Mouse (Mus musculus): ENCODE measurements around the gene Endog. TPM values are rescaled to one million over a fixed set of nuclear protein-coding genes. Genes with fewer than 3 reads are reported as not detected.

The Endog gene
- polyA plus RNA-seq, 1 experiment from 2014 or later = 26.1 TPM

DNA sequence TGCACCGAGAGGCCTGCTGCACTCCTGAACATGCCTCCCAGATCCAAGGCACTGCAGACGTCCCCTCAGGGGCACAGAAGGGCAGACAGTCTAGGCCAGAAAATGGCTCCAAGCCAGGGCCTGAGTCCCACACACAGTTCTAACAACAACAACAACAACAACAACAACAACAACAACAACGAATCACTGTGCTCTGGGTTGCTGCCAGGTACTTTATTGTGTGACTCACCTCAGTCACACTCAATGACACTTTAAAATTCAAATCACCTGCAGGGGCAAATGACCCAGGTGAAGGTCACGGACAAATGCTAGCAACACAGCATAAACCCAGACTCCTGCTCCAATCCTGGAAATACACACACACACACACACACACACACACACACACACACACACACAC, 26.7 kb downstream of the Endog start:
- 60% methylated on average over 4 of the region's 4 CpGs for WGBS
- Histone ChIP-seq H3K4me2 (no peak overlapping the region), H3K27ac (replicated peaks) (no peak overlapping the region), H3K9ac (no peak overlapping the region), H3K4me1 (replicated peaks) (no peaks in the 10 kb centered on the region), H3K27me3 (no peaks in the 10 kb centered on the region), H3K9me3 (no peaks in the 10 kb centered on the region), H3K4me3 (no peak overlapping the region), H3K36me3 (no peaks in the 10 kb centered on the region)
- ATAC-seq (ENCODE audit: low FRiP score, low read depth) = no peak

DNA sequence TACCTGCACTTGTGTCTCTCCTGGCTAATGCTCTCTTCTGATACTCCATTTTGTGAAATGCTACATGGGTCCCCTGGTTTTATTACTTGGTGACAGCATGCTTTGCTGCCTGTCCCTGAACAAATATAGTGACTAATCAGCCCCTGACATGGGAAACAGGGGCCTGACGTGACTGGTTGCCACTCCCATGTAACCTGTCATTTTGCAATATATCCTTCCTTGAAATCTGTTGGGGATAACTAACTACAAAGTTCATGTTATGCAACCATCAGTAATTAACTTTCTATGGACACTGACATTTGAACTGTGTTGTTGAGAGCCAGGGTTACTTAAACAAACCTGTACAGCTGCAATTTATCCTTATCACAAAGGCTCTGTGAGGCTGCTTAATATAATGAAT, 28.7 kb downstream of the Endog start:
- Histone ChIP-seq H3K9ac (no peak overlapping the region), H3K27ac (replicated peaks) (no peak overlapping the region), H3K4me1 (replicated peaks) (peaks cover 8% of the 10 kb centered on the region), H3K27me3 (no peaks in the 10 kb centered on the region), H3K4me2 (no peak overlapping the region), H3K9me3 (no peaks in the 10 kb centered on the region), H3K36me3 (no peaks in the 10 kb centered on the region), H3K4me3 (no peak overlapping the region)
- ATAC-seq (ENCODE audit: low FRiP score, low read depth) = no peak
- WGBS = 68% methylated on average over 1 of the region's 1 CpGs

DNA sequence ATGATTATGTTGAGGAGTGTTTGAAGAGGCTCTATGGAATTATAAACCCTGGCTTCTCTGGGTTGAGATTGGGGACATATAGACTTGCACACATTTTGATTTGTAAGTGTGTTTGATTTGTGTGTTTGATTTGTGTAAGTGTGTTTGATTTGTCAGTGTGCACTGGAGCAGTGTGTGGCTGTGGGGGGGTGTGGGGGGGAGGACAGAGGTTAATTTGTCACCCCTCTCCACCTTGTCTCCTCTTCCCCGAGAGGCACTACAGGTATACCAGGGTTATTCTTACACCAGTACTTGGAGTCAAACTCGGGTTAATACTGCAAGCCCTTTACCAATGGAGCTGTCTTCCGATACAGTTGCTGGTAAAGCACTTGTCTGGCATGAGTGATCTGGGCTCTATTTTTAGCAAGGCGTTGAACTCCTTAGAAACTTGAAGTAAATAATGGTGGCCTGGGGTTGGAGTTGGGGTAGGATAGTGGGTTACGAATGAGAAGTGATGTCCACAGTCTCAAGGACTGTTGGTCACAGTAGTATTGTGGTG, 29.2 kb downstream of the Endog start:
- Histone ChIP-seq H3K4me2 (no peak overlapping the region), H3K9me3 (no peaks in the 10 kb centered on the region), H3K4me1 (replicated peaks) (peaks cover 8% of the 10 kb centered on the region), H3K9ac (no peak overlapping the region), H3K4me3 (no peak overlapping the region), H3K36me3 (no peaks in the 10 kb centered on the region), H3K27me3 (no peaks in the 10 kb centered on the region), H3K27ac (replicated peaks) (no peak overlapping the region)
- 89% methylated on average over 5 of the region's 5 CpGs for WGBS
- no peak for ATAC-seq (ENCODE audit: low FRiP score, low read depth)

DNA sequence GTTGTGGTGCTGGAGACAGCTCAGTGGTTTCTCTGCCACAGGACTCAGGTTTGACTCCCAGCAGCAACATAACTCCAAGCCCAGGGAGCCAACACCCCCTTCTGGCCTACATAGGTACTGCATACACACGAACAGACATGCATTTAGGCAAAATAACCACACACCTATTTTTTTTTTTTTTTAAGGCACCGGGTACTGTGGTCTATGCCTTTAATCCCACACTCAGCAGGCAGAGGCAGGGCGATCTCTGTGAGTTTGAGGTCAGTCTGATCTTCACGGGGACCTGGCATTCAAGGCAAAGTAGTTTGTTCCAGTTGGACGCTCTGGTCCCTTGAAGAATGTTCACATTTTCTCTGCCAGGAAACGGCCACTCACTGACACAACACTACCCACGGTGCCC, 32.1 kb downstream of the Endog start:
- 75% methylated on average over 7 of the region's 7 CpGs for WGBS
- Histone ChIP-seq H3K36me3 (no peaks in the 10 kb centered on the region), H3K27me3 (no peaks in the 10 kb centered on the region), H3K4me1 (replicated peaks) (peaks cover 17% of the 10 kb centered on the region), H3K9ac (no peak overlapping the region), H3K4me2 (no peak overlapping the region), H3K27ac (replicated peaks) (no peak overlapping the region), H3K9me3 (no peaks in the 10 kb centered on the region), H3K4me3 (no peak overlapping the region)
- no peak for ATAC-seq (ENCODE audit: low FRiP score, low read depth)

DNA sequence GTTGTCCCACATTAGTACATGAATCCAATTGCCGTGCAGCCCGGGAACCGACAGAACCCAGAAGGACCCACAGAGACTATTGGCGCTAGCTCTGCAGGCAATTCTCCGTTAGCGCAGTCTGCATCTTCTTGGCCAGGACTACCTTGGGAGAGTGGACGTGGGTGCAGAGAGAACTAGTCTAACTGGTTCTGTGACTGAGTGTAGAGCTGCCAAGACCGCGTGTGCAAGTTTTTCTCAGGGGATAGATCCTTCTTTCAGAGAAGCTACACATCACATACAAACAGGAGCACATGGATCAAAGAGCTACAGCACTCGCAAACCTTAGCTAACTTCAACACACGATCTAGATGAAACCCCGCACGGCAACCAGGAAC, 33.9 kb downstream of the Endog start:
- no peaks in the 10 kb centered on the region for H3K9me3 ChIP-seq
- H3K4me2 ChIP-seq = peak overlapping the region; percentile 59
- no peaks in the 10 kb centered on the region for H3K36me3 ChIP-seq
- H3K27ac ChIP-seq (replicated peaks) = peak overlapping the region; percentile 81
- H3K4me1 ChIP-seq (replicated peaks) = peaks cover 17% of the 10 kb centered on the region
- under 1% methylated on average over 13 of the region's 13 CpGs for WGBS
- peak; percentile 63 for ATAC-seq (ENCODE audit: low FRiP score, low read depth)
- H3K4me3 ChIP-seq = peak overlapping the region; percentile 70
- no peaks in the 10 kb centered on the region for H3K27me3 ChIP-seq
- H3K9ac ChIP-seq = peak overlapping the region; percentile 60

DNA sequence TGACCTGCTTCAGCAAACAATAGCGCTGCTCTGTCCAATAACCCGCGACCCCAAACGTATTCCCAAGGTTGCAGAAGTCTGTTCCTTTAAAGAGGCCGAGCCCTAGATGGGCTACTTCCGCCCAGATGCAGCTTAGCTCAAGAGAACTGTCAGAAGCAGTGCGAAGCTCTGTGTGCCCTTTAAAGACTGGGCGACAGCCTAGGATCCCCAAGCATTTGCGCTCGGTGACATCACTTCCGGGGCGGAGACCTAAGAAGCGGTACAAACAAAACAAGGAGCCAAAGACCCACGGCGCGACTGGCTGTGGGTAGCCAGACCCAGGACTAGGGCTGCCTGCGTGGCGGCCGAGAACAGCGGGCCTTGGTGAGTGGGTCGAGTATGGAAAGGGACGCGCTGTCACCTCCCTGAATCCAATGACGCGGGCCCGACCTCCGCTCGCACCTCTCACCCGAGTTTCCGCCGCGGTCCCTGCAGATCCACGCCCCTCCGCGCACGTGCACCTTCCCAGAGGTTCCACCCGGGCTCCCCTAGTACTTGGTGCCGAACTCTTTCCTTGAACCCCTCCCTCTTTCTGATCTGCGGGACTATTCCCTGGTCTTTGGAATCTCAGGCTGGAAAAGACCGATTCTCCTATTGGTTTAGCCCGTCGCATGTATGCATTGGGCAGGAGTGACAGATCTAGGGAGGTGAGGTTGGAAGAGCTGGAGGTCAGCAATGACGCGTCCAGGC, 34.5 kb downstream of the Endog start, which contains the start of gene Kyat1:
Gene Kyat1 (minus strand): TSS at position 219 of the 729 bp plus-strand sequence.
- H3K27ac ChIP-seq (replicated peaks) = peak within 1 kb of the TSS; percentile 81
- peak within 1 kb of the TSS; percentile 70 for H3K4me3 ChIP-seq
- WGBS = under 1% methylated on average over 44 of the region's 44 CpGs
- no peaks in the 10 kb centered on the region for H3K36me3 ChIP-seq
- ATAC-seq (ENCODE audit: low FRiP score, low read depth) = peak; percentile 98
- H3K4me1 ChIP-seq (replicated peaks) = peaks cover 17% of the 10 kb centered on the region
- peak within 1 kb of the TSS; percentile 60 for H3K9ac ChIP-seq
- H3K4me2 ChIP-seq = peak within 1 kb of the TSS; percentile 59
- H3K27me3 ChIP-seq = no peaks in the 10 kb centered on the region
- no peaks in the 10 kb centered on the region for H3K9me3 ChIP-seq

DNA sequence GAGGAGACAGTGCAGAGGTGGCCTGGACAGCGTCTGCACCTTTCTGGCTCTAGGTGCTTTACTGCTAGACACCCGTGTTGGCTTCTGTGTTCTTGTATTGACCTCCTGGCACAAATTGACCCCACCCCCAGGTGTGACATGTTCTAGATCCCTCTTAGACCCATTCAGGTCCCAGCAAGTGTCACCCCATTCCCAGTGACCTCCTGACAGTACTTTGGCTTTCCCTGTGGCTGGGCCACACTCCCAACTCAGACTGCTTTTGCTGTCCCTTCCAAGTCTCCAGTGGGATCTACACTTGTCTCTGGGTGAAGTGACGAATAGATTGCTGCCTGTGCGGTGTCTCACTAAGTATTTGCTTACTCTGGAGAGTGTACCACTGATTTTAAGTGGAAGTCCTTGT, 36.1 kb downstream of the Endog start:
- 80% methylated on average over 4 of the region's 4 CpGs for WGBS
- H3K9ac ChIP-seq = no peak overlapping the region

DNA sequence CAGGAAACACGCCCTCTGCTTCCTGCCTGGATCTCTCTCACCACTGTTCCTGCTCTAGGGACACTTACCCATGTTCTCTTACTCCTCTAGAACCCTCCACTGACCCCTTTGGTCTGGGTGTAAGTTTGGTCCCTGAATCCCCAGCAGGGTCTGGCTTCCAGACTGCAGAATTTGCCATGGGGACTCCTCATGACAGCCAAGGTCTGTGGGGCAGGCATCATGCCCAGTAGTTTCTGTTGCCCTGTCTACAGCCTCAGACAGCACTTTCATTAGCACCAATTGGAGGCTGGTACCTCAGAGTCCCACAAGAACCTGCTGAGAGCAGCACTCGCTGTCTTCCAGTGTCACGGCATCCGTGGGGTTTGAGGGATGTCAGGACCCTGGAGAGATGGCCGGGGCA, 36.6 kb downstream of the Endog start:
- no peak overlapping the region for H3K4me3 ChIP-seq
- peaks cover 17% of the 10 kb centered on the region for H3K4me1 ChIP-seq (replicated peaks)
- H3K4me2 ChIP-seq = no peak overlapping the region
- H3K36me3 ChIP-seq = no peaks in the 10 kb centered on the region
- ATAC-seq (ENCODE audit: low FRiP score, low read depth) = no peak
- H3K9me3 ChIP-seq = no peaks in the 10 kb centered on the region
- WGBS = 76% methylated on average over 5 of the region's 5 CpGs
- H3K27me3 ChIP-seq = no peaks in the 10 kb centered on the region
- H3K27ac ChIP-seq (replicated peaks) = no peak overlapping the region
- H3K9ac ChIP-seq = no peak overlapping the region

More for the DNA sequence above, 36.1 kb downstream of the Endog start:
- no peak overlapping the region for H3K4me2 ChIP-seq
- H3K9me3 ChIP-seq = no peaks in the 10 kb centered on the region
- H3K4me3 ChIP-seq = no peak overlapping the region
- ATAC-seq (ENCODE audit: low FRiP score, low read depth) = no peak
- H3K27me3 ChIP-seq = no peaks in the 10 kb centered on the region
- H3K36me3 ChIP-seq = no peaks in the 10 kb centered on the region
- H3K27ac ChIP-seq (replicated peaks) = no peak overlapping the region
- peaks cover 17% of the 10 kb centered on the region for H3K4me1 ChIP-seq (replicated peaks)

DNA sequence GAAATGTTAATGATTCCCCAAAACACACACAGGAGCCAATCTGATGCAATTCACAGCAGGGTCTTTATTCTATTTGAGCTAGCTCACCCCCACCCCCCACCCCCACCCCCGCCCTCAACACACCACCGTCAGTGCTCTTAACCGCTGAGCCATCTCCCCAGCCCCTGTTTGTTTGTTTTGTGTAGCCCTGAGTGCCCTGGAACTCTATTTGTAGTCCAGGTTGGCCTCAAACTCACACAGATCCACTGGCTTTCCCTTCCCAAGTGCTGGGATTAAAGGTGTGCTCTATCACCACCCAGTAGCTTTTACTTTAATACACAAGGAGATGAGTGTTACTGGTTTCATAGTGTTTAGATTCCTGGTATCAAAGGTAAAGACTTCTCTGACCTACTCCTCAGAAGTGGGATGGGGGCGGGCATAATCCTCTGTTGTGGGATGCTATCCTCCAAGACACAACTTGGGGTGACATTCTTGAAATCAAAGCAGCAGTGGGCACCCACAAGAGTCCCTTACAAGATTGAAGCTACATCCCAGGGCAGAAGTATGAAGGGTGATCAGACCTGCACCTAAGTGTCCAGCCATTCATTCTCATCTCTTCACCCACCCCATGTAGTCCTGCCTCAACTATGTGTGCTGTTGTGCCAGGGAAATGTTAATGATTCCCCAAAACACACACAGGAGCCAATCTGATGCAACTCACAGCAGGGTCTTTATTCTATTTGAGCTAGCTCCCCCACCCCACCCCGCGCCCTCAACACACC, 40.3 kb downstream of the Endog start:
- Histone ChIP-seq H3K9ac (no peak overlapping the region), H3K9me3 (no peaks in the 10 kb centered on the region), H3K4me3 (no peak overlapping the region), H3K27me3 (no peaks in the 10 kb centered on the region), H3K4me1 (replicated peaks) (peaks cover 4% of the 10 kb centered on the region), H3K27ac (replicated peaks) (no peak overlapping the region), H3K4me2 (no peak overlapping the region), H3K36me3 (no peaks in the 10 kb centered on the region)
- ATAC-seq (ENCODE audit: low FRiP score, low read depth) = no peak
- 69% methylated on average over 6 of the region's 6 CpGs for WGBS

DNA sequence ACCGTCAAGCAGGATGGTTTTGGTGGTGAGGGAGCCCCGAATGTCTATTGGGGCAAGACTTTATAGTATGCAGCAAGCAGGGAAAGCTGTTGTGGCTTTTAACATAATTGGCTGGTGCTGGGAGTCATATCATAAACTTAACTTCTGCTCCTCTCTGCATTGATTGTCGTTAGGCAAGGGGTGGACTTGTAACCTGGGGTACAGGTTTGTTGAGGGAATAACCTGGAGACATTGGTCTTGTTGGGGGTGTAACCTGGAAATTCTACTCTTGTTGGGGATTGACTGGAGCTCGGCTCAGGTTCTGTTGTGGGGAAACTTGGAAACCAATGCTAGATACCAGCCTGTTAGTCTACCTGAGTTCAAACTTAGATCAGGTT, 40.9 kb downstream of the Endog start:
- H3K4me2 ChIP-seq = no peak overlapping the region
- H3K9me3 ChIP-seq = no peaks in the 10 kb centered on the region
- H3K9ac ChIP-seq = no peak overlapping the region
- no peak for ATAC-seq (ENCODE audit: low FRiP score, low read depth)
- 77% methylated on average over 4 of the region's 4 CpGs for WGBS
- no peaks in the 10 kb centered on the region for H3K36me3 ChIP-seq
- H3K27me3 ChIP-seq = no peaks in the 10 kb centered on the region
- no peak overlapping the region for H3K27ac ChIP-seq (replicated peaks)
- no peak overlapping the region for H3K4me3 ChIP-seq
- H3K4me1 ChIP-seq (replicated peaks) = no peaks in the 10 kb centered on the region

DNA sequence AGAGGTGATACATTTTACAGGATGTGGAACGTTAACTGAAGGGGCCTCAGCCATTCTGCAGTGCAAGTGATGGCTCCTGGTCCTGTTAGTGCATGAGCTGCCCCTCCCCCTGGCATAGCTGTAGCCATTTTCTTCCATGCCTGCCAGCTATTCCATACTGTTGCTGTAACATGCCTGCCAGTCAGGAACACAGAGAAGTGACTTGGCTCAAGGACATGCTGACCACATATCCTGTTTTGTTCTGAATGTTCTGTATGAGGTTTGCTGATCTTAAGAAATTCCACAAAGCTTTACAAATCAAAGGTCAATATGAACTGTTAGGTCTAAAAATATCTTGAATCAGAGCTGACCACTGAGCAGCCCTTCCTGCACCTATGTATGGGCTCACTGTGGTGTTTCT, 41.7 kb downstream of the Endog start:
- ATAC-seq (ENCODE audit: low FRiP score, low read depth) = no peak
- H3K36me3 ChIP-seq = no peaks in the 10 kb centered on the region
- 94% methylated on average over 1 of the region's 1 CpGs for WGBS
- no peaks in the 10 kb centered on the region for H3K9me3 ChIP-seq
- no peak overlapping the region for H3K27ac ChIP-seq (replicated peaks)
- no peak overlapping the region for H3K4me3 ChIP-seq
- H3K4me1 ChIP-seq (replicated peaks) = no peaks in the 10 kb centered on the region
- H3K4me2 ChIP-seq = no peak overlapping the region
- no peaks in the 10 kb centered on the region for H3K27me3 ChIP-seq
- H3K9ac ChIP-seq = no peak overlapping the region

DNA sequence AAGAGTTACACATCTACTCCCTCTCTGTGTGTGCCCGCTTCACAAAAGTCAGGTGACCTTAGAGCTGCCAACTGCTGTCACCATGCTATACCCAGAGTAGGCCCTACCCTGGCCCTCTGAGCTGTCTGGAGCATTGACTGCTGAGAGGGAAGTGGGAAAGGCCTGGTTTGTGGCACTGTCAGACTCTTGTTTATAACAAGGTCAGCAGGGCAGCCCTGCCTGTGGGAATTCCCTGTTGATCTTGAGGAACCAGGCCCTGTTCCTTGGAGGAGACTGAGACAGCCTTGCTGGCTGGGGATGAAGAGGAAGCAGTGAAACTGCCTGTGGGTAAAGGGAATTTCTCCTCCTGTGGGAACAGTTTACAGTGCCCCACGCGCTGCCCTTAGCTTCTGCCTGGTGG, 43.5 kb downstream of the Endog start:
- ATAC-seq (ENCODE audit: low FRiP score, low read depth) = no peak
- 89% methylated on average over 3 of the region's 3 CpGs for WGBS
- Histone ChIP-seq H3K9ac (no peak overlapping the region), H3K36me3 (no peaks in the 10 kb centered on the region), H3K4me3 (no peak overlapping the region), H3K9me3 (no peaks in the 10 kb centered on the region), H3K4me2 (no peak overlapping the region), H3K4me1 (replicated peaks) (no peaks in the 10 kb centered on the region), H3K27ac (replicated peaks) (no peak overlapping the region), H3K27me3 (no peaks in the 10 kb centered on the region)

All from hindbrain, embryonic 15.5 days (tissue).